In genomic region chr1:188674640-188675510, GRCm38 (mm10) we compare ENCODE assay signal across 19 mouse cellular contexts.
"Had no signal": no experiment of that assay in that cellular context is flagged by ENCODE, and none has a peak within 500 bp of the region (broad histone marks: within the 10 kb centered on the region; RNA-seq: fewer than 3 reads in every experiment).

No protein-coding gene starts in this region.

- H3K4me1 ChIP-seq: hindbrain, embryonic 15.5 days; intestine, embryonic 15.5 days; limb, embryonic 15.5 days; midbrain, embryonic 12.5 days; midbrain, embryonic 15.5 days; neural tube, embryonic 13.5 days; stomach, embryonic 15.5 days had no signal

- H3K4me3 ChIP-seq: hindbrain, embryonic 15.5 days; intestine, embryonic 15.5 days; limb, embryonic 12.5 days; limb, embryonic 15.5 days; midbrain, embryonic 12.5 days; midbrain, embryonic 15.5 days; myocyte; neural tube, embryonic 13.5 days; stomach, embryonic 15.5 days had no signal

- ATAC-seq: intestine, embryonic 15.5 days; midbrain, embryonic 15.5 days had no signal

- H3K27me3 ChIP-seq: hindbrain, embryonic 15.5 days; intestine, embryonic 15.5 days; limb, embryonic 12.5 days; limb, embryonic 15.5 days; midbrain, embryonic 12.5 days; midbrain, embryonic 15.5 days; neural tube, embryonic 13.5 days; stomach, embryonic 15.5 days had no signal

- H3K36me3 ChIP-seq: hindbrain, embryonic 15.5 days; intestine, embryonic 15.5 days; limb, embryonic 12.5 days; limb, embryonic 15.5 days; midbrain, embryonic 12.5 days; midbrain, embryonic 15.5 days; neural tube, embryonic 13.5 days; stomach, embryonic 15.5 days had no signal

- H3K9ac ChIP-seq: hindbrain, embryonic 15.5 days; intestine, embryonic 15.5 days; limb, embryonic 12.5 days; limb, embryonic 15.5 days; liver, embryonic 14.5 days; midbrain, embryonic 12.5 days; midbrain, embryonic 15.5 days; neural tube, embryonic 13.5 days; stomach, embryonic 15.5 days had no signal

- DNase-seq: kidney, adult 18-20 months; kidney, adult 9 months; kidney, postnatal 14 days; kidney, postnatal 4 days; left cerebral cortex, postnatal 4 days; retina, postnatal 1 day; right cerebral cortex, postnatal 25 days; spleen, adult 18-20 months; thymus, postnatal 25 days had no signal

- H3K27ac ChIP-seq: hindbrain, embryonic 15.5 days; intestine, embryonic 15.5 days; limb, embryonic 12.5 days; limb, embryonic 15.5 days; liver, embryonic 14.5 days; midbrain, embryonic 12.5 days; midbrain, embryonic 15.5 days; neural tube, embryonic 13.5 days; stomach, embryonic 15.5 days had no signal

- H3K4me2 ChIP-seq: hindbrain, embryonic 15.5 days; intestine, embryonic 15.5 days; limb, embryonic 12.5 days; limb, embryonic 15.5 days; midbrain, embryonic 12.5 days; midbrain, embryonic 15.5 days; neural tube, embryonic 13.5 days; stomach, embryonic 15.5 days had no signal

- H3K9me3 ChIP-seq: hindbrain, embryonic 15.5 days; intestine, embryonic 15.5 days; limb, embryonic 12.5 days; limb, embryonic 15.5 days; midbrain, embryonic 12.5 days; midbrain, embryonic 15.5 days; neural tube, embryonic 13.5 days; stomach, embryonic 15.5 days had no signal
